Mouse (Mus musculus): ENCODE results near the gene Cep57l1. TPM values are rescaled to one million over a fixed set of nuclear protein-coding genes. Genes with fewer than 3 reads are reported as not detected.

Cep57l1 gene
- polyA plus RNA-seq, 1 experiment, result 42.6 TPM

GRCm38 (mm10) chr10:41676661-41677061, 133.0 kb downstream of the Cep57l1 start:
- H3K27ac ChIP-seq (ENCODE audit: insufficient read depth, low read length), result no peak overlapping the region

DNA sequence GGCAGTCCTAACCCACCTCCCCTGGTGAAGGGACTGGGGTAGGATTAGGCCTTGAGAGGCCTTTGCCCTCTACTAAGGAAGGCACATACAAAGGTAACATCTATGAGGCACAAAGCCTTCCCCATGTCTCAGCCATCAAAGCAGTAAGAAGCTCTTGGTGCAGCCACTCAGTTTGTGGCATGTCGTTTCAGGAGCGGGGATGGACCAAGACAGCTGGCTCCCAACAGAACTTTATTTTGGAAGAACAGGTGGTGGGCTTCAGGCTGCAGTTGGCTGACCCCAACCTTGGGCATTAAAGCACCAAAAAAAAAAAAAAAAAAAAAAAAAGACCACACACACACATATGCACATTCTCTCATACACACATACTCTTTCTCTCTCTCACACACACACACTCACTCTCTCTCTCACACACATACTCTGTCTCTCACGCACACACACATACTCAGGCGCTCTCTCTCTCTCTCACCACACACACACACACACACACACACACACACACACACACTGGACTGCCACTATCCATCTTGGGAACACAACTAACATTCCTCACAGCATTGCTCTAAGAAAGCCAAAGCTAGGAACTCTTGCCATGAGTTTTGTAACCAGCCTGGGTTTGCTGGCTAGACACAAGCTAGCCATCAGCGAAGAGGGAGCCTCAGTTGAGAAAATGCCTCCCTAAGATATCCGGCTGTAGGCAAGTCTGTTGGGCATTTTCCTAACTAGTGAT, 133.7 kb downstream of the Cep57l1 start:
- no peak overlapping the region for H3K27ac ChIP-seq (ENCODE audit: insufficient read depth, low read length)
- H3K9ac ChIP-seq (ENCODE audit: low read depth, poor library complexity, severe bottlenecking), result no peak overlapping the region
- TF ChIP-seq CTCF (IDR thresholded peaks at IDR 0.05; ENCODE audit: low read depth, low read length), result no peak
- no peak for TF ChIP-seq EP300 (IDR thresholded peaks at IDR 0.05; ENCODE audit: insufficient read depth, low read depth, low read length)
- TF ChIP-seq POLR2A (IDR thresholded peaks at IDR 0.05; ENCODE audit: insufficient read depth, low read length), result no peak
- no peaks in the 10 kb centered on the region for H3K4me1 ChIP-seq (ENCODE audit: control insufficient read depth, insufficient read depth, low read length)
- no peak overlapping the region for H3K4me3 ChIP-seq (ENCODE audit: low read depth, low read length)
- H3K36me3 ChIP-seq (ENCODE audit: control insufficient read depth, insufficient read depth, low read length, poor library complexity, severe bottlenecking), result no peaks in the 10 kb centered on the region
- no peaks in the 10 kb centered on the region for H3K9me3 ChIP-seq (replicated peaks; ENCODE audit: control insufficient read depth, insufficient read depth, low read length, poor library complexity, severe bottlenecking)
- no peaks in the 10 kb centered on the region for H3K27me3 ChIP-seq (ENCODE audit: control insufficient read depth, insufficient read depth, low read length, poor library complexity, severe bottlenecking)

More at GRCm38 (mm10) chr10:41676661-41677061, 133.0 kb downstream of the Cep57l1 start:
- no peaks in the 10 kb centered on the region for H3K27me3 ChIP-seq (ENCODE audit: control insufficient read depth, insufficient read depth, low read length, poor library complexity, severe bottlenecking)
- H3K36me3 ChIP-seq (ENCODE audit: control insufficient read depth, insufficient read depth, low read length, poor library complexity, severe bottlenecking), result no peaks in the 10 kb centered on the region
- H3K4me1 ChIP-seq (ENCODE audit: control insufficient read depth, insufficient read depth, low read length), result no peaks in the 10 kb centered on the region
- H3K9ac ChIP-seq (ENCODE audit: low read depth, poor library complexity, severe bottlenecking), result no peak overlapping the region
- TF ChIP-seq CTCF (IDR thresholded peaks at IDR 0.05; ENCODE audit: low read depth, low read length) (no peak), EP300 (IDR thresholded peaks at IDR 0.05; ENCODE audit: insufficient read depth, low read depth, low read length) (no peak), POLR2A (IDR thresholded peaks at IDR 0.05; ENCODE audit: insufficient read depth, low read length) (no peak)
- no peaks in the 10 kb centered on the region for H3K9me3 ChIP-seq (replicated peaks; ENCODE audit: control insufficient read depth, insufficient read depth, low read length, poor library complexity, severe bottlenecking)
- no peak overlapping the region for H3K4me3 ChIP-seq (ENCODE audit: low read depth, low read length)

DNA sequence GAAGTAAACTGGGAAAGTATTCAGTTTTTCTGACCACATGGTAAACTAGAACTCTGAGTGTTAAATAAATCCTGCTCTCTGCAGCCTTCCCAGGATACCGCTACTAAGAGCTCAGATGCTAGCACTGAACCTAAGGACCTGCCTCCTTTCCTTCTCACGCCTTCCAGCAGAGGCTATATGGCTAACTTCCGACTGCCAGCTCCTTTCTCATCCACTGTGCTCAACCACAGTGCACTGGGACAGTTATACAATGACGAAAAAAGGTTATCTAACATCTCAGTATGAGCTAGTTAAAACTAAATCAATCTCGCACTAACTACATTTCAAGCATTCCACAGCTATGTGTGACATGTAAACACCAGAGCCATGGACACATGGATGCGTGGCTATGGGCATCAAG, 134.4 kb downstream of the Cep57l1 start:
- Histone ChIP-seq H3K27me3 (ENCODE audit: control insufficient read depth, insufficient read depth, low read length, poor library complexity, severe bottlenecking) (no peaks in the 10 kb centered on the region), H3K9me3 (replicated peaks; ENCODE audit: control insufficient read depth, insufficient read depth, low read length, poor library complexity, severe bottlenecking) (no peaks in the 10 kb centered on the region), H3K4me1 (ENCODE audit: control insufficient read depth, insufficient read depth, low read length) (no peaks in the 10 kb centered on the region), H3K4me3 (ENCODE audit: low read depth, low read length) (no peak overlapping the region), H3K27ac (ENCODE audit: insufficient read depth, low read length) (no peak overlapping the region), H3K9ac (ENCODE audit: low read depth, poor library complexity, severe bottlenecking) (no peak overlapping the region), H3K36me3 (ENCODE audit: control insufficient read depth, insufficient read depth, low read length, poor library complexity, severe bottlenecking) (no peaks in the 10 kb centered on the region)
- TF ChIP-seq POLR2A (IDR thresholded peaks at IDR 0.05; ENCODE audit: insufficient read depth, low read length) (no peak), CTCF (IDR thresholded peaks at IDR 0.05; ENCODE audit: low read depth, low read length) (no peak), EP300 (IDR thresholded peaks at IDR 0.05; ENCODE audit: insufficient read depth, low read depth, low read length) (no peak)

DNA sequence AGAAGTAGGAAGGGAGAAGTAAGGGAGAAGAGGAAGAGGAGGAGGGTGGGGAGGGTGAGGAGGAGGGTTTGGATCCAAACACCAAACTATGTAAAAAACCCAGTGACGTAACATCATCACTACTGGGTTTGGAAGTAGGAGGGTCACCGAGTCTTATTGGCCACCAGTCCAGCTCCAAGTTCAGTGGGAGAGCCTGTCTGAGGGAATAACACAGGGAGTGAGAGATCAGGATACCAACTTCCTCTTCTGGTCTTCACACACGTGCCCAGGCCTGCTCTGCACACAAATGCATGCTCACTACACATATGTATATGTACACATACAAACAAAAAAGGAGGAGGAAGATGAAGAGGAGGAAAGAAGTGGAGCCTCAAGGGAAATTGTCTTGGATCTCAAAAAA, 135.3 kb downstream of the Cep57l1 start:
- Histone ChIP-seq H3K9me3 (replicated peaks; ENCODE audit: control insufficient read depth, insufficient read depth, low read length, poor library complexity, severe bottlenecking) (no peaks in the 10 kb centered on the region), H3K27me3 (ENCODE audit: control insufficient read depth, insufficient read depth, low read length, poor library complexity, severe bottlenecking) (no peaks in the 10 kb centered on the region), H3K4me3 (ENCODE audit: low read depth, low read length) (no peak overlapping the region), H3K27ac (ENCODE audit: insufficient read depth, low read length) (no peak overlapping the region), H3K4me1 (ENCODE audit: control insufficient read depth, insufficient read depth, low read length) (no peaks in the 10 kb centered on the region), H3K36me3 (ENCODE audit: control insufficient read depth, insufficient read depth, low read length, poor library complexity, severe bottlenecking) (no peaks in the 10 kb centered on the region), H3K9ac (ENCODE audit: low read depth, poor library complexity, severe bottlenecking) (no peak overlapping the region)
- TF ChIP-seq EP300 (IDR thresholded peaks at IDR 0.05; ENCODE audit: insufficient read depth, low read depth, low read length) (no peak), POLR2A (IDR thresholded peaks at IDR 0.05; ENCODE audit: insufficient read depth, low read length) (no peak), CTCF (IDR thresholded peaks at IDR 0.05; ENCODE audit: low read depth, low read length) (no peak)

GRCm38 (mm10) chr10:41670196-41670595, 139.5 kb downstream of the Cep57l1 start:
- TF ChIP-seq CTCF (IDR thresholded peaks at IDR 0.05; ENCODE audit: low read depth, low read length) (no peak), EP300 (IDR thresholded peaks at IDR 0.05; ENCODE audit: insufficient read depth, low read depth, low read length) (no peak), POLR2A (IDR thresholded peaks at IDR 0.05; ENCODE audit: insufficient read depth, low read length) (no peak)
- Histone ChIP-seq H3K27ac (ENCODE audit: insufficient read depth, low read length) (no peak overlapping the region), H3K4me3 (ENCODE audit: low read depth, low read length) (no peak overlapping the region), H3K9me3 (replicated peaks; ENCODE audit: control insufficient read depth, insufficient read depth, low read length, poor library complexity, severe bottlenecking) (no peaks in the 10 kb centered on the region), H3K4me1 (ENCODE audit: control insufficient read depth, insufficient read depth, low read length) (no peaks in the 10 kb centered on the region), H3K9ac (ENCODE audit: low read depth, poor library complexity, severe bottlenecking) (no peak overlapping the region), H3K27me3 (ENCODE audit: control insufficient read depth, insufficient read depth, low read length, poor library complexity, severe bottlenecking) (no peaks in the 10 kb centered on the region), H3K36me3 (ENCODE audit: control insufficient read depth, insufficient read depth, low read length, poor library complexity, severe bottlenecking) (no peaks in the 10 kb centered on the region)

Other genes starting within 250 kb of the Cep57l1 start
- gene Ccdc162, start 93.2 kb downstream of the Cep57l1 start, polyA plus RNA-seq (2011; ENCODE audit: insufficient read depth, insufficient read length, low read depth, missing spikeins), result 3.5 and 5.1 TPM in 2 replicates
- gene Sesn1, start 64 bp upstream of the Cep57l1 start, polyA plus RNA-seq (2011; ENCODE audit: insufficient read depth, insufficient read length, low read depth, missing spikeins), result 16.2 and 19.9 TPM in 2 replicates
- 1.2 and 3.2 TPM in 2 replicates for gene Armc2, start 208.6 kb upstream of the Cep57l1 start, polyA plus RNA-seq (2011; ENCODE audit: insufficient read depth, insufficient read length, low read depth, missing spikeins)